Mouse (Mus musculus) hematopoietic stem cell, adult 5-6 weeks (primary cell): Measurements from ENCODE around the gene Zfp974. TPM values are rescaled to one million over a fixed set of nuclear protein-coding genes. Genes with fewer than 3 reads are reported as not detected.
A peak's percentile ranks its signal among the peaks of the same experiment; 100 is the strongest.
"Not testable (repeated sequence)": the region's sequence is repeated elsewhere in the genome, so short reads cannot be mapped to it uniquely, and the experiment has no call there.

Source experiments
- ATAC-seq, 2 experiments: fragments of 125-278 bp in 1 of 2; replicated peaks in 1 of 2; 2 replicates each; pipeline ENCODE4 v1.8.0; 2016 to 2017; ENCODE audit warnings: inconsistent platforms in 2 of 2, mild to moderate bottlenecking in 2 of 2, moderate number of reproducible peaks in 2 of 2, low read depth in 1 of 2, moderate TSS enrichment in 1 of 2; ENCODE audit not compliant: low FRiP score in 2 of 2, poor library complexity in 2 of 2, severe bottlenecking in 2 of 2, insufficient read depth in 1 of 2, low TSS enrichment in 1 of 2
- total RNA-seq: library from RNA; stranded (forward); fragments of 172-1452, 232-1000 nt; gene quantifications from 2 replicates; pipeline ENCODE4 v1.2.3, GENCODE M21; 2017

Zfp974 gene
- 10.1 and 15.3 TPM in 2 replicates for total RNA-seq

GRCm38 (mm10) chr7:27928818-27929695 is at the start of gene Zfp974:
Gene Zfp974 (minus strand): TSS chr7:27929460.
- peak; percentile 82 to 86 for ATAC-seq

GRCm38 (mm10) chr7:27949451-27949850 is 20.2 kb upstream of the Zfp974 start:
- not testable (repeated sequence) for ATAC-seq

- ATAC-seq, result 0 out of 4 replicates have a peak, but pooled peaks of 1 of the 2 experiments have one; percentile 32
Measured at GRCm38 (mm10) chr7:27941869-27942268, 12.6 kb upstream of the Zfp974 start.

GRCm38 (mm10) chr7:27933800-27934158 is 4.5 kb upstream of the Zfp974 start:
- not testable (repeated sequence) for ATAC-seq

- peak; percentile 88 for ATAC-seq
Measured at GRCm38 (mm10) chr7:27933050-27933799, 4.0 kb upstream of the Zfp974 start.

- not testable (repeated sequence) for ATAC-seq
Measured at GRCm38 (mm10) chr7:27927041-27927440, 2.2 kb downstream of the Zfp974 start.

- ATAC-seq, result not testable (repeated sequence)
Measured at GRCm38 (mm10) chr7:27910952-27911351, 18.3 kb downstream of the Zfp974 start.

- ATAC-seq, result no peak
Measured at GRCm38 (mm10) chr7:27905061-27905848, 24.0 kb downstream of the Zfp974 start.

- ATAC-seq, result no peak
Measured at GRCm38 (mm10) chr7:27900601-27901000, 28.7 kb downstream of the Zfp974 start.

GRCm38 (mm10) chr7:27881721-27882120 is 47.5 kb downstream of the Zfp974 start:
- no peak for ATAC-seq

GRCm38 (mm10) chr7:27862578-27862977 is 66.7 kb downstream of the Zfp974 start:
- ATAC-seq, result not testable (repeated sequence)

GRCm38 (mm10) chr7:27860396-27861235 is 68.6 kb downstream of the Zfp974 start:
- peak; percentile 98 to 99 for ATAC-seq

GRCm38 (mm10) chr7:27859301-27860251 is 69.7 kb downstream of the Zfp974 start:
- ATAC-seq, result peak; percentile 33 to 43; a peak in 3 of 4 replicates
